Mouse (Mus musculus): ENCODE measurements at regions not wholly inside any gene's neighbourhood (a gene's known extent, or its start where the extent isn't known, plus 50 kb on each side); places are given as distances from the start of the nearest gene placed in this dataset.
A peak's percentile ranks its signal among the peaks of the same experiment; 100 is the strongest.

- WGBS, result 59% methylated on average over 4 of the region's 4 CpGs
- Histone ChIP-seq H3K27ac (no peak overlapping the region), H3K9ac (no peak overlapping the region), H3K9me3 (no peaks in the 10 kb centered on the region), H3K4me1 (0 out of 2 replicates have a peak, but pooled peaks cover 3% of the 10 kb centered on the region), H3K4me2 (no peak overlapping the region), H3K27me3 (no peaks in the 10 kb centered on the region), H3K36me3 (no peaks in the 10 kb centered on the region), H3K4me3 (no peak overlapping the region)
- no peak for ATAC-seq (ENCODE audit: insufficient number of reproducible peaks, low FRiP score, low TSS enrichment, low read depth)
These were observed 71.8 kb upstream of the Lrpap1 start for GRCm38 (mm10) chr5:35177332-35177731.

DNA sequence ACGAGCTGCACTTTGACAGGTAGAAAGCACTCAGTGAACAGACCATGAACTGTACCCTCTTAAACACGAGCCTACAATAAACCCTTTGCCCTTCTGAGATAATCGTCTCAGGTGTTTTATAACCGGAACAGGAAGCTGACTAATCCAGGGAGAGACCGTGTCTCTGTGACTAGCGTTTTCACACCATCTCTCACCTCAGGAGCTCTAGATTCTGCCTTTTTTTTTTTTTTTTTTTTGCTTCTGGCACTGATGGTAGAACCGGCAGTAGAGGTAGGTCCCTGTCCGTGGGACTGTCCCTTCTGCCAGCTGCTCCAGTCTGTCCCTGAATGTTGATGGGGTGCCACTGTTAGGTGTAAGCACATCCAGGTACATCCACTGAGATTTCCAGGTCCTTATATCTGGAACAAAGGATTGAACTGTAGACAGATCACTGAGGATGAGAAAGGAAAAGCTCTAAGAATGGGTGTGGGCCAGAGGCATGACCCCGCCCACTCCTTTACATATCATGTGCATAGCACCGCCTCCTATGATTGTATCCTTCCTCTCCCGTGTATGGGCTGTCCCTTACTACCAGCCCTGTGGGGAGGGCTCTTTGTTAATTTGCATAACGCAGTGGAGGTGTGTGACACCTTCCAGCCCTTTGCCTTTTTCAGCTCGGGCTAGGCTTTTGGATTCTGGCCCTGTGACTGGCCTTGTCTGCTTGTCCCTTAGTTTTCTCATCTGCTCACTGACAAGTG is 70.7 kb upstream of the Lrpap1 start:
- Histone ChIP-seq H3K9me3 (no peaks in the 10 kb centered on the region), H3K27me3 (no peaks in the 10 kb centered on the region), H3K27ac (no peak overlapping the region), H3K36me3 (no peaks in the 10 kb centered on the region), H3K4me1 (0 out of 2 replicates have a peak, but pooled peaks cover 3% of the 10 kb centered on the region), H3K4me3 (no peak overlapping the region), H3K9ac (no peak overlapping the region), H3K4me2 (no peak overlapping the region)
- ATAC-seq (ENCODE audit: insufficient number of reproducible peaks, low FRiP score, low TSS enrichment, low read depth), result no peak
- WGBS, result 36% methylated on average over 13 of the region's 13 CpGs

GRCm38 (mm10) chr5:35174318-35174717 is 68.8 kb upstream of the Lrpap1 start:
- ATAC-seq (ENCODE audit: insufficient number of reproducible peaks, low FRiP score, low TSS enrichment, low read depth), result no peak
- Histone ChIP-seq H3K27me3 (no peaks in the 10 kb centered on the region), H3K4me3 (no peak overlapping the region), H3K36me3 (no peaks in the 10 kb centered on the region), H3K4me1 (peaks cover 3% of the 10 kb centered on the region; the same call in 1 of the 2 replicates), H3K27ac (no peak overlapping the region), H3K4me2 (no peak overlapping the region), H3K9ac (no peak overlapping the region), H3K9me3 (no peaks in the 10 kb centered on the region)
- 38% methylated on average over 4 of the region's 4 CpGs for WGBS

GRCm38 (mm10) chr5:35171336-35171735 is 65.8 kb upstream of the Lrpap1 start:
- H3K27me3 ChIP-seq, result no peaks in the 10 kb centered on the region
- H3K36me3 ChIP-seq, result no peaks in the 10 kb centered on the region
- no peak overlapping the region for H3K9ac ChIP-seq
- H3K4me1 ChIP-seq, result peaks cover 3% of the 10 kb centered on the region; the same call in 1 of the 2 replicates
- H3K4me3 ChIP-seq, result no peak overlapping the region
- no peak for ATAC-seq (ENCODE audit: insufficient number of reproducible peaks, low FRiP score, low TSS enrichment, low read depth)
- no peak overlapping the region for H3K27ac ChIP-seq
- H3K9me3 ChIP-seq, result no peaks in the 10 kb centered on the region
- no peak overlapping the region for H3K4me2 ChIP-seq
- WGBS, result 50% methylated on average over 3 of the region's 3 CpGs

GRCm38 (mm10) chr5:35170369-35171130 is 65.0 kb upstream of the Lrpap1 start:
- Histone ChIP-seq H3K9ac (no peak overlapping the region), H3K9me3 (no peaks in the 10 kb centered on the region), H3K4me3 (no peak overlapping the region), H3K36me3 (no peaks in the 10 kb centered on the region), H3K4me2 (no peak overlapping the region), H3K27ac (no peak overlapping the region), H3K27me3 (no peaks in the 10 kb centered on the region), H3K4me1 (peaks cover 3% of the 10 kb centered on the region; the same call in 1 of the 2 replicates)
- 44% methylated on average over 11 of the region's 11 CpGs for WGBS
- no peak for ATAC-seq (ENCODE audit: insufficient number of reproducible peaks, low FRiP score, low TSS enrichment, low read depth)

DNA sequence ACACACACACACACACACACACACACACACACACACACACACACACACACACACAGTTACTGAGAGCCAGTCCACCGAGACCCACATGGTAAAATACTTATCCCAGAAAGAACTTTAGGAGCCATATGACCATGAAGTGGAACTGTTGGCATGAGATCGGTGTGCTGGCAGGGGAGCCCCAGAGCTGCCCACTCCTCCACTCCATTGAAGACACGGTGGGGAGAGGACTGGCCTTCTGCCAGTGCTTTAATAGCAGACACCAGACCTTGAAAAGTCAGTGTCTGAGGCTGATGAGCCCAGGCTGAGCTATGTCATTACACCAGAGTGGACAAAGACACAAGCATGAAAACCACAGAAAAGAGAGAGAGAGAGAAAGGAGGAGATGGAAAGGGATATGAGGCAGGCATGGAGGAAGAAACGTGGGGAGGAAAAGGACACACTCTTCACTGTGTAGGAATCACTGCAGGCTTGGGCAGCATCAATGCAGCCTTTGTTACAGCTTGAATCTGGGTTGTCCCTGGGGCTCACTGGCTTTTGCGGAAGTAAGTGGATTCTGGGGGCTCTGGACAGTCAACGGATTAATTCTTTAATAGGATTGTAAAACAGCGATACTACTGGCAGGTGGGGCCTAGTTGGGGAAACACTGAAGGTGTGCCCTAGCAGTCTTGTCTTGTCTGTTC is 64.2 kb upstream of the Lrpap1 start:
- Histone ChIP-seq H3K9me3 (no peaks in the 10 kb centered on the region), H3K4me3 (no peak overlapping the region), H3K4me2 (no peak overlapping the region), H3K27me3 (no peaks in the 10 kb centered on the region), H3K36me3 (no peaks in the 10 kb centered on the region), H3K9ac (no peak overlapping the region), H3K27ac (0 out of 2 replicates have a peak overlapping the region, but pooled peaks have one; percentile 38), H3K4me1 (peaks cover 3% of the 10 kb centered on the region; the same call in 1 of the 2 replicates)
- ATAC-seq (ENCODE audit: insufficient number of reproducible peaks, low FRiP score, low TSS enrichment, low read depth), result no peak
- WGBS, result 50% methylated on average over 7 of the region's 7 CpGs

DNA sequence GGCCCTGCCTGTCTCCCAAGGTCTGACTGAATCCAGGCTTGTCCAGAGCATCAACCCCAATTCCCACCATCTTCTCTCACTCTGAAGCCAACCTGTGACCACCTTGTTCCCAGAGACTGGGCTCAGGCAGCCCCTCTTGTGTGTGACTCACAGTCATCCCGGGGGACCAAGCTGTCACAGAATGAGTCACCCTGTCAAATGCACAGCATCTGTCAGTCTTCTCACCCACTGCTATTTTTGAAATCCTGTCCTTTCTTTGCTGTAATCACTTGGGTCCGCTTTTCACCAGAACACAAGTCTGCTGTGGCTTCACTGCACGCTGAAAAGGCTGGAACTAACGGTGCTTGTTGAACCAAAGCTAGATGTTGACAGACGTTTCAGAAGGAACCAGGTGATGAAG is 63.3 kb upstream of the Lrpap1 start:
- no peaks in the 10 kb centered on the region; the same call in 1 of the 2 replicates for H3K4me1 ChIP-seq
- no peak overlapping the region for H3K4me3 ChIP-seq
- H3K27me3 ChIP-seq, result no peaks in the 10 kb centered on the region
- 72% methylated on average over 5 of the region's 5 CpGs for WGBS
- no peaks in the 10 kb centered on the region for H3K36me3 ChIP-seq
- ATAC-seq (ENCODE audit: insufficient number of reproducible peaks, low FRiP score, low TSS enrichment, low read depth), result no peak
- no peak overlapping the region for H3K9ac ChIP-seq
- H3K9me3 ChIP-seq, result no peaks in the 10 kb centered on the region
- no peak overlapping the region; the same call in 1 of the 2 replicates for H3K27ac ChIP-seq
- H3K4me2 ChIP-seq, result no peak overlapping the region

DNA sequence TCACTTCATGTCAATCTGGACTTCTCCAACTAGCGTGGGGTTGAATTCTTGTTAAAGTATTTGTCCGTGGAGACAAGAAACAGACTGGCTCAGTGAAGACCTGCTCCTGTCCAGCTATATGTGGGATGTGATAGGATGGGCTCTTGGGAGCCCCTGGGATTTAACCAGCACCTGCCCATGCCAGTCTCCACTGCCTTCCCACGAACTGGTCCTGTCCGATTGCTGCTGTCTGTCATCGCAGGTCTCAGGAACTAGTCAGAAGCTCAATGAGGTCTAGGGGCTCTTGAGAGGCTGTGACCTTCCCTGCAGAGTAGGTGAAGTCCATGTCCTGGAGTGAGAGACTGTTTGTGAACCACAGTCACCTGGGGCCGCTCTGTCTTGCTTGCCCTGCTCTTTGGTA is 62.8 kb upstream of the Lrpap1 start:
- Histone ChIP-seq H3K9me3 (no peaks in the 10 kb centered on the region), H3K27me3 (no peaks in the 10 kb centered on the region), H3K27ac (peak overlapping the region; percentile 22), H3K36me3 (no peaks in the 10 kb centered on the region), H3K4me3 (no peak overlapping the region), H3K4me2 (no peak overlapping the region), H3K9ac (no peak overlapping the region), H3K4me1 (no peaks in the 10 kb centered on the region; the same call in 1 of the 2 replicates)
- WGBS, result 89% methylated on average over 6 of the region's 6 CpGs
- no peak for ATAC-seq (ENCODE audit: insufficient number of reproducible peaks, low FRiP score, low TSS enrichment, low read depth)

DNA sequence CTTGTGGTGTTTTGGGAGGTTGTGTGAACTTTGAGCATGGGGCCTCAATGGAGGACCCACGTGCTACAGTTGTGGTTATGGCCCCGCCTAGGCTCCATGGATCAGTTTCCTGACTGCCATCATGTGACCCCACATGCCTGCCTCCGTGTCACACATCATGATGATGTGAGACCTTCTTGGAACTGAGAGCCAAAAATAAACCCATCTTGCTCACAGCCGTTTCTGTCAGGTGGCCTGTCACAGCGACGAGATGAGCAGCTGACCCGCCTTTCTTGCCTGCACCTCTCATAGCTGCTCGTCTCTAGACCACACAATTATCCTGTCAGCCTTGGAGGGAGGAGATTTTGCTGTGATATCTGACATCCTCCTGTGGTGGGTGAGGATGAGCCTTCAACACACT is 60.4 kb upstream of the Lrpap1 start:
- Histone ChIP-seq H3K36me3 (no peaks in the 10 kb centered on the region), H3K9ac (no peak overlapping the region), H3K9me3 (no peaks in the 10 kb centered on the region), H3K27me3 (no peaks in the 10 kb centered on the region), H3K4me2 (no peak overlapping the region), H3K4me3 (no peak overlapping the region), H3K27ac (no peak overlapping the region), H3K4me1 (no peaks in the 10 kb centered on the region; the same call in 1 of the 2 replicates)
- ATAC-seq (ENCODE audit: insufficient number of reproducible peaks, low FRiP score, low TSS enrichment, low read depth), result no peak
- 73% methylated on average over 8 of the region's 8 CpGs for WGBS

GRCm38 (mm10) chr5:35165459-35165858 is 59.9 kb upstream of the Lrpap1 start:
- Histone ChIP-seq H3K9ac (no peak overlapping the region), H3K4me1 (no peaks in the 10 kb centered on the region; the same call in 1 of the 2 replicates), H3K4me2 (no peak overlapping the region), H3K27me3 (no peaks in the 10 kb centered on the region), H3K36me3 (no peaks in the 10 kb centered on the region), H3K9me3 (no peaks in the 10 kb centered on the region), H3K27ac (no peak overlapping the region), H3K4me3 (no peak overlapping the region)
- ATAC-seq (ENCODE audit: insufficient number of reproducible peaks, low FRiP score, low TSS enrichment, low read depth), result no peak
- 76% methylated on average over 2 of the region's 2 CpGs for WGBS

- H3K9ac ChIP-seq, result no peak overlapping the region
- H3K36me3 ChIP-seq, result no peaks in the 10 kb centered on the region
These were observed 57.0 kb upstream of the Lrpap1 start for GRCm38 (mm10) chr5:35162607-35163006.

GRCm38 (mm10) chr5:35162120-35162519 is 56.6 kb upstream of the Lrpap1 start:
- Histone ChIP-seq H3K36me3 (no peaks in the 10 kb centered on the region), H3K4me3 (no peak overlapping the region), H3K9ac (no peak overlapping the region), H3K4me2 (no peak overlapping the region), H3K27me3 (no peaks in the 10 kb centered on the region), H3K9me3 (no peaks in the 10 kb centered on the region), H3K4me1 (peaks cover 27% of the 10 kb centered on the region), H3K27ac (no peak overlapping the region)
- 90% methylated on average over 3 of the region's 3 CpGs for WGBS
- ATAC-seq (ENCODE audit: insufficient number of reproducible peaks, low FRiP score, low TSS enrichment, low read depth), result no peak

More at GRCm38 (mm10) chr5:35162607-35163006, 57.0 kb upstream of the Lrpap1 start:
- Histone ChIP-seq H3K27me3 (no peaks in the 10 kb centered on the region), H3K9me3 (no peaks in the 10 kb centered on the region), H3K4me1 (peaks cover 25% of the 10 kb centered on the region), H3K27ac (no peak overlapping the region), H3K4me3 (no peak overlapping the region), H3K4me2 (no peak overlapping the region)
- WGBS, result 83% methylated on average over 4 of the region's 4 CpGs
- ATAC-seq (ENCODE audit: insufficient number of reproducible peaks, low FRiP score, low TSS enrichment, low read depth), result no peak

Measured in limb, embryonic 15.5 days (tissue).